Mouse (Mus musculus) gastrocnemius, postnatal 4 days (tissue): Measurements from ENCODE around the gene Rab20. TPM values are rescaled to one million over a fixed set of nuclear protein-coding genes. Genes with fewer than 3 reads are reported as not detected.
"Not testable (repeated sequence)": the region's sequence is repeated elsewhere in the genome, so short reads cannot be mapped to it uniquely, and the experiment has no call there.

ENCODE experiments used
- DNase-seq, 2 experiments: peaks; one replicate each; pipeline ENCODE4 v3.0.0; 2021 to 2022; ENCODE audit warnings: low spot score in 2 of 2, mixed read lengths in 2 of 2
- total RNA-seq, 2 experiments: library from RNA; stranded (reverse); gene quantifications; 2 replicates each; pipeline ENCODE4 v1.2.3; 2021

The Rab20 gene
- total RNA-seq, 2 experiments from 2014 or later: 0.70 to 0.91 TPM

GRCm38 (mm10) chr8:11482537-11482936 lies 4.0 kb upstream of the Rab20 start:
- no peak for DNase-seq

GRCm38 (mm10) chr8:11481876-11482275 lies 3.4 kb upstream of the Rab20 start:
- no peak for DNase-seq

- no peak for DNase-seq
Observed at GRCm38 (mm10) chr8:11479591-11479990, 1.1 kb upstream of the Rab20 start.

- no peak for DNase-seq
Observed at GRCm38 (mm10) chr8:11478807-11479527, 457 bp upstream of the Rab20 start.

- no peak for DNase-seq
Observed at GRCm38 (mm10) chr8:11477178-11477553, 1.3 kb downstream of the Rab20 start.

GRCm38 (mm10) chr8:11476338-11477177 lies 2.0 kb downstream of the Rab20 start:
- DNase-seq: peak in 1 of 2 experiments; percentile 39

GRCm38 (mm10) chr8:11475876-11476275 lies 2.6 kb downstream of the Rab20 start:
- DNase-seq: no peak

- no peak for DNase-seq
Observed at GRCm38 (mm10) chr8:11475397-11475796, 3.1 kb downstream of the Rab20 start.

- no peak for DNase-seq
Observed at GRCm38 (mm10) chr8:11473072-11473471, 5.4 kb downstream of the Rab20 start.

GRCm38 (mm10) chr8:11471309-11471708 lies 7.2 kb downstream of the Rab20 start:
- no peak for DNase-seq

GRCm38 (mm10) chr8:11470694-11471093 lies 7.8 kb downstream of the Rab20 start:
- DNase-seq: no peak

- no peak for DNase-seq
Observed at GRCm38 (mm10) chr8:11469095-11469494, 9.4 kb downstream of the Rab20 start.

GRCm38 (mm10) chr8:11466528-11466927 lies 12.0 kb downstream of the Rab20 start:
- not testable (repeated sequence) for DNase-seq

GRCm38 (mm10) chr8:11465619-11466018 lies 12.9 kb downstream of the Rab20 start:
- no peak for DNase-seq

- DNase-seq: no peak
Observed at GRCm38 (mm10) chr8:11464707-11464964, 13.9 kb downstream of the Rab20 start.

- DNase-seq: no peak
Observed at GRCm38 (mm10) chr8:11463889-11464706, 14.4 kb downstream of the Rab20 start.

GRCm38 (mm10) chr8:11463541-11463888 lies 15.0 kb downstream of the Rab20 start:
- no peak for DNase-seq

GRCm38 (mm10) chr8:11462641-11463040 lies 15.9 kb downstream of the Rab20 start:
- no peak for DNase-seq

GRCm38 (mm10) chr8:11461847-11462246 lies 16.7 kb downstream of the Rab20 start:
- no peak for DNase-seq

- DNase-seq: peak in 1 of 2 experiments; percentile 54
Observed at GRCm38 (mm10) chr8:11460934-11461333, 17.6 kb downstream of the Rab20 start.

GRCm38 (mm10) chr8:11459016-11459415 lies 19.5 kb downstream of the Rab20 start:
- DNase-seq: no peak
